Mouse (Mus musculus) layer of hippocampus, adult 18-20 months (tissue): ENCODE measurements around the gene Olfr649. TPM values are rescaled to one million over a fixed set of nuclear protein-coding genes. Genes with fewer than 3 reads are reported as not detected.

Experiments
- total RNA-seq, 2 experiments: library from RNA; stranded (reverse); gene quantifications; 2 replicates each; pipeline ENCODE4 v1.2.3; 2021

Olfr649 gene
- total RNA-seq, 2 experiments from 2014 or later, result not detected

Other genes starting within 250 kb of the Olfr649 start
- under 1 TPM in 1 of 2 experiments, not detected in 1; 0.05 TPM for gene Olfr635, start 224.8 kb downstream of the Olfr649 start, total RNA-seq
- gene Olfr638, start 197.2 kb downstream of the Olfr649 start, total RNA-seq, result not detected
- gene Olfr639, start 178.7 kb downstream of the Olfr649 start, total RNA-seq, result under 1 TPM in 1 of 2 experiments, not detected in 1; 0.05 TPM
- not detected for gene Olfr640, start 170.4 kb downstream of the Olfr649 start, total RNA-seq
- gene Olfr641, start 160.5 kb downstream of the Olfr649 start, total RNA-seq, result not detected
- gene Olfr642, start 143.3 kb downstream of the Olfr649 start, total RNA-seq, result not detected
- not detected for gene 4930516K23Rik, start 134.5 kb downstream of the Olfr649 start, total RNA-seq
- not detected for gene Olfr644, start 124.1 kb downstream of the Olfr649 start, total RNA-seq
- gene Olfr645, start 110.5 kb downstream of the Olfr649 start, total RNA-seq, result not detected
- not detected for gene Olfr646, start 91.1 kb downstream of the Olfr649 start, total RNA-seq
- not detected for gene Ubqln5, start 66.2 kb downstream of the Olfr649 start, total RNA-seq
- gene Olfr643, start 58.6 kb downstream of the Olfr649 start, total RNA-seq, result not detected
- gene Ubqln3, start 52.7 kb downstream of the Olfr649 start, total RNA-seq, result not detected
- gene Ubqlnl, start 45.4 kb downstream of the Olfr649 start, total RNA-seq, result not detected
- gene Olfm5, start 31.2 kb downstream of the Olfr649 start, total RNA-seq, result not detected
- under 1 TPM; 0.10 to 0.25 TPM for gene Olfr648, start 12.6 kb downstream of the Olfr649 start, total RNA-seq
- gene Trim6, start 22.8 kb upstream of the Olfr649 start, total RNA-seq, result under 1 TPM in 1 of 2 experiments, not detected in 1; 0.22 TPM
- 1 to 10 TPM; 1.6 to 1.7 TPM for gene Trim34a, start 48.5 kb upstream of the Olfr649 start, total RNA-seq
- gene Trim5, start 92.1 kb upstream of the Olfr649 start, total RNA-seq, result under 1 TPM; 0.42 to 0.63 TPM
- 1 to 10 TPM; 2.8 to 3.2 TPM for gene Trim12a, start 119.5 kb upstream of the Olfr649 start, total RNA-seq
- gene Trim34b, start 133.5 kb upstream of the Olfr649 start, total RNA-seq, result under 1 TPM in 1 of 2 experiments, not detected in 1; 0.27 TPM
- gene Trim12c, start 157.4 kb upstream of the Olfr649 start, total RNA-seq, result 1 to 10 TPM; 1.4 to 1.6 TPM
- gene Trim30b, start 173.9 kb upstream of the Olfr649 start, total RNA-seq, result not detected
- not detected for gene Trim30c, start 204.9 kb upstream of the Olfr649 start, total RNA-seq